Mouse (Mus musculus) C2C12 (cell line): ENCODE data around the gene 2310030G06Rik.

Experiments
- CEBPB ChIP-seq: IDR thresholded peaks from one replicate; pipeline ENCODE4 v1.6.1; 2011; ENCODE audit warnings: low read depth, mild to moderate bottlenecking, control low read depth, moderate library complexity
- CTCF ChIP-seq: IDR thresholded peaks from one replicate; pipeline ENCODE4 v1.5.1; 2011; ENCODE audit not compliant: control insufficient read depth, insufficient read depth, insufficient read length
- FOSL1 ChIP-seq: IDR thresholded peaks from one replicate; pipeline ENCODE4 v1.8.0; 2011; ENCODE audit warnings: mild to moderate bottlenecking, low read length; ENCODE audit not compliant: poor library complexity, insufficient read depth, severe bottlenecking
- MAX ChIP-seq: IDR thresholded peaks from one replicate; pipeline ENCODE4 v1.6.1; 2011; ENCODE audit warnings: mild to moderate bottlenecking, control low read depth
- MYOD1 ChIP-seq: IDR thresholded peaks from one replicate; pipeline ENCODE4 v1.6.1; 2011; ENCODE audit warnings: low read depth; ENCODE audit not compliant: control insufficient read depth, insufficient read length
- MYOG ChIP-seq: IDR thresholded peaks from one replicate; pipeline ENCODE4 v1.6.1; 2011; ENCODE audit not compliant: control insufficient read depth, insufficient read length; ENCODE audit errors: extremely low read depth
- USF1 ChIP-seq: IDR thresholded peaks from one replicate; pipeline ENCODE4 v1.6.1; 2011; ENCODE audit warnings: low read depth, mild to moderate bottlenecking, control low read depth, moderate library complexity

DNA sequence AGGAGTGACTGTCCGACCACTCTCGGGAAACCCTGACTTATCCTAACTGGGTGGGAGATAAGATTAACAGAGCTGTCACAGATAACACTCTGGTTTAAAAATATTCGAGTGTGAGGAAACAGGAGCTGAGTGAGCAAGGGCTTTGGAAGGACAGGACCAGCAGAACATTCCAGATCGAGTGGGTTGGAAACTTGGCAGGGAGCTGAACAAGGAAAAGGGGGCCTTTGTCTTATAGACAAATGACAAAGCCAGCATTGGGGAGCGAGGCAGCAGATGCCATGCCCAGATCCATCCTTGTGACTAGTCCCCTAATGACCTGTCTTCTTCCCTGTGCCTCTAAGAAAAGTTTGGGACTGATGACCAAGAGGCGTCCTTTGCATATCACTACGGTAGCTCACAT lies 7.6 kb upstream of the 2310030G06Rik start:
- TF ChIP-seq MYOG: no peak
- no peak for TF ChIP-seq CTCF
- TF ChIP-seq MAX: no peak
- TF ChIP-seq CEBPB: no peak
- TF ChIP-seq FOSL1: no peak
- no peak for TF ChIP-seq USF1
- no peak for TF ChIP-seq MYOD1
